In the genomic region with DNA sequence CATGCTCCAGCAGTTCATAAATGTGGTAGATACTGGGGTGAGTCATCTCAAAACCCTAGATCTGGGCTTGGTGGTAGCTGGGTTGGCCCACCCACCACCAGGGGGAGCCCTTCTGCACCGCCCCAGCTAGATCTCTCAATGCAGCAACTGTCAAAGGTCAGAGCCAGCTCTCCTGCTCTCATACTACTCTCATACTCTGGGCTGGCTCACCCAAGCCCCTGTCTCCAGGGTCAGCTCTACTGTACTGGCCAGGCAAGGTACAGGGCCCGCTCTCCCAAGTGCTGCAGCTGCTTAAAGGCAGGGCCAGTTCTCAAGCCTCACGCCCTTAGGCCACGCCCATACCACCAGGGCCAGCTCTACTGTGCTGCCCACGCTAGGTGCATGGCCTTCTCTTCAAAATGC, we compare ENCODE assay signal across 7 mouse cellular contexts. TPM values are rescaled to one million over a fixed set of nuclear protein-coding genes. Genes with fewer than 3 reads are reported as not detected.
DNase-seq lines count a peak whose midpoint lies in the region; ATAC-seq and TF ChIP-seq lines count a peak whose summit lies in the region.

No protein-coding gene starts in this region.

- H3K27ac ChIP-seq in CH12.LX (ENCODE audit: insufficient read depth, low read depth), result no peak overlapping the region
- no peak overlapping the region for H3K27ac ChIP-seq in kidney, embryonic 15.5 days
- H3K27ac ChIP-seq in spleen, adult 2 months (ENCODE audit: insufficient read depth, low read length), result no peak overlapping the region

- H3K79me2 ChIP-seq in CH12.LX (replicated peaks; ENCODE audit: control insufficient read depth, extremely low read depth, insufficient read depth, poor library complexity, severe bottlenecking), result no peaks in the 10 kb centered on the region

- H3K4me3 ChIP-seq in CH12.LX (replicated peaks in 1 of 3; ENCODE audit: low read depth in 2 of 3, low read length in 2 of 3, poor library complexity in 1 of 3), result peak overlapping the region in 1 of 3 experiments; percentile 33
- no peak overlapping the region for H3K4me3 ChIP-seq in kidney, embryonic 15.5 days (replicated peaks)
- H3K4me3 ChIP-seq in spleen, adult 2 months (ENCODE audit: extremely low read depth, insufficient read depth, insufficient read length), result peak overlapping the region; percentile 34; the same call in 1 of the 2 replicates

- TF ChIP-seq EP300 in CH12.LX (IDR thresholded peaks at IDR 0.05; ENCODE audit: low read length), result no peak

- DNase-seq in CH12.LX (ENCODE audit: extremely low read depth) (peak; percentile 76), R1 (ENCODE audit: low read depth, low spot score) (peak; percentile 75)
- peak; percentile 66 for DNase-seq in cerebellum, postnatal 14 days
- peak; percentile 75 to 83 for DNase-seq in heart, adult 18-20 months
- DNase-seq in lung, postnatal 14 days, result peak; percentile 85
- peak; percentile 38 to 68 for DNase-seq in spleen, adult 2 months (ENCODE audit: low read depth in 1 of 2, low spot score in 2 of 2)

- in situ Hi-C loops in CH12.LX (cut with MboI; ENCODE audit: low pct_ligation_motif_present, low pct_unique_long_range_greater_than_20kb, low sequenced_read_pairs), result no loop called here

- TF ChIP-seq POLR2A in CH12.LX (IDR thresholded peaks at IDR 0.05; ENCODE audit: low read depth, low read length), result no peak
- TF ChIP-seq POLR2A in spleen, adult 2 months (IDR thresholded peaks at IDR 0.05; ENCODE audit: low read depth, low read length), result no peak

- H3K4me1 ChIP-seq in CH12.LX (ENCODE audit: control insufficient read depth in 1 of 2, insufficient read depth in 2 of 2), result peaks cover 4 to 13% of the 10 kb centered on the region in 2 experiments
- 0 out of 2 replicates have a peak, but pooled peaks cover 3% of the 10 kb centered on the region for H3K4me1 ChIP-seq in kidney, embryonic 15.5 days
- H3K4me1 ChIP-seq in spleen, adult 2 months (ENCODE audit: control insufficient read depth, insufficient read depth, insufficient read length), result no peaks in the 10 kb centered on the region

- H3K9ac ChIP-seq in CH12.LX (ENCODE audit: insufficient read depth, low read depth), result no peak overlapping the region
- H3K9ac ChIP-seq in kidney, embryonic 15.5 days, result no peak overlapping the region

- dilution Hi-C loops in CH12.LX (cut with MboI; ENCODE audit: extremely low pct_ligation_motif_present, extremely low pct_unique_long_range_greater_than_20kb, low sequenced_read_pairs), result no loop called here

- no peaks in the 10 kb centered on the region for H3K36me3 ChIP-seq in CH12.LX (replicated peaks in 1 of 2; ENCODE audit: control insufficient read depth in 1 of 2, insufficient read depth in 1 of 2, low read length in 1 of 2)
- H3K36me3 ChIP-seq in kidney, embryonic 15.5 days, result peaks cover under 1% of the 10 kb centered on the region; the same call in 1 of the 2 replicates
- H3K36me3 ChIP-seq in spleen, adult 2 months (ENCODE audit: control insufficient read depth, insufficient read depth, low read length), result no peaks in the 10 kb centered on the region

- no peaks in the 10 kb centered on the region for H3K27me3 ChIP-seq in CH12.LX (replicated peaks)
- H3K27me3 ChIP-seq in kidney, embryonic 15.5 days, result no peaks in the 10 kb centered on the region
- H3K27me3 ChIP-seq in spleen, adult 2 months (ENCODE audit: control insufficient read depth, insufficient read depth, low read length), result no peaks in the 10 kb centered on the region

- 0 out of 2 replicates have a peak overlapping the region, but pooled peaks have one; percentile 37 for H3K4me2 ChIP-seq in CH12.LX (ENCODE audit: insufficient read depth, low read depth, poor library complexity, severe bottlenecking)
- H3K4me2 ChIP-seq in kidney, embryonic 15.5 days, result peak overlapping the region; percentile 28

- TF ChIP-seq RAD21 in CH12.LX (IDR thresholded peaks at IDR 0.05; ENCODE audit: low read depth, low read length), result peak; percentile 38

- ATAC-seq in kidney, embryonic 15.5 days (replicated peaks; ENCODE audit: low FRiP score), result peak; percentile 69

- H3K9me3 ChIP-seq in CH12.LX (replicated peaks; ENCODE audit: low read length), result no peaks in the 10 kb centered on the region
- H3K9me3 ChIP-seq in kidney, embryonic 15.5 days (replicated peaks), result no peaks in the 10 kb centered on the region

- WGBS in kidney, embryonic 15.5 days, result 58% methylated on average over 5 of the region's 5 CpGs
- 63% methylated on average over 5 of the region's 5 CpGs for WGBS in spleen, adult 2 months

- TF ChIP-seq CTCF in CH12.LX (conservative IDR thresholded peaks at IDR 0.05 in 1 of 2, IDR thresholded peaks at IDR 0.05 in 1 of 2; ENCODE audit: low read depth in 2 of 2, low read length in 2 of 2), result peak; percentile 83 to 84
- TF ChIP-seq CTCF in spleen, adult 2 months (IDR thresholded peaks at IDR 0.05; ENCODE audit: extremely low read depth, insufficient read depth, insufficient read length, insufficient replicate concordance), result peak; percentile 91

TF ChIP-seq in CH12.LX, 34 proteins besides CTCF, POLR2A, EP300 and RAD21:
- TF ChIP-seq IRF4 (IDR thresholded peaks at IDR 0.05; ENCODE audit: low read depth, low read length), result peak; percentile 88
- no peak for TF ChIP-seq ZC3H11A (IDR thresholded peaks at IDR 0.05; ENCODE audit: low read depth, low read length)
- peak; percentile 85 for TF ChIP-seq JUND (conservative IDR thresholded peaks at IDR 0.05; ENCODE audit: low read depth, low read length)
- no peak for TF ChIP-seq E2F4 (IDR thresholded peaks at IDR 0.05; ENCODE audit: insufficient replicate concordance, low read depth, low read length)
- no peak for TF ChIP-seq GABPA (IDR thresholded peaks at IDR 0.05; ENCODE audit: insufficient replicate concordance, low read depth, low read length)
- TF ChIP-seq MAFK (IDR thresholded peaks at IDR 0.05; ENCODE audit: insufficient replicate concordance, low read length), result no peak
- TF ChIP-seq BHLHE40 (IDR thresholded peaks at IDR 0.05; ENCODE audit: low read depth, low read length), result 0 out of 2 replicates have a peak, but pooled peaks have one; percentile 6
- TF ChIP-seq JUN (IDR thresholded peaks at IDR 0.05; ENCODE audit: insufficient read depth, low read depth, low read length), result peak; percentile 34; the same call in 1 of the 2 replicates
- TF ChIP-seq POLR2AphosphoS2 (IDR thresholded peaks at IDR 0.05; ENCODE audit: low read depth, low read length), result no peak
- no peak for TF ChIP-seq USF2 (conservative IDR thresholded peaks at IDR 0.05; ENCODE audit: low read depth, low read length)
- TF ChIP-seq NRF1 (IDR thresholded peaks at IDR 0.05; ENCODE audit: low read depth, low read length), result no peak
- TF ChIP-seq SMC3 (IDR thresholded peaks at IDR 0.05; ENCODE audit: low read depth, low read length), result peak; percentile 59
- no peak for TF ChIP-seq MAZ (IDR thresholded peaks at IDR 0.05; ENCODE audit: low read depth, low read length)

RNA-seq across cellular contexts. Expression of a gene that starts 13.5 kb away (rescaled TPM):
- total RNA-seq in CH12.LX (2012; rRNA removed), result 12.9 and 14.4 TPM in 2 replicates
- 20.1 and 23.4 TPM in 2 replicates for total RNA-seq in CH12.LX (2014; rRNA removed)
- 10.2 and 11.1 TPM in 2 replicates for polyA plus RNA-seq in CH12.LX (2012; ENCODE audit: insufficient read length, low read depth)
- total RNA-seq in heart, adult 18-20 months (2021), result 10 to 100 TPM; 28.6 to 33.1 TPM
- polyA plus RNA-seq in kidney, embryonic 15.5 days (2015; fragmentation: Nextera tagmentation; extraction: Ambion mirVana), result 22.6 and 26.4 TPM in 2 replicates
- 34.2 and 74.5 TPM in 2 replicates for polyA plus RNA-seq in spleen, adult 2 months (2012; rRNA removed)

RNA-seq across cellular contexts. Expression of a gene that starts 13.5 kb away (rescaled TPM):
- 1.3 TPM in 2 replicates for total RNA-seq in CH12.LX (2012; rRNA removed)
- 1.7 and 1.8 TPM in 2 replicates for total RNA-seq in CH12.LX (2014; rRNA removed)
- 3.6 and 3.9 TPM in 2 replicates for polyA plus RNA-seq in CH12.LX (2012; ENCODE audit: insufficient read length, low read depth)
- under 1 TPM; 0.42 to 0.51 TPM for total RNA-seq in heart, adult 18-20 months (2021)
- polyA plus RNA-seq in kidney, embryonic 15.5 days (2015; fragmentation: Nextera tagmentation; extraction: Ambion mirVana), result 2.4 and 2.6 TPM in 2 replicates
- 0.08 TPM in 1 of 2 replicates, not detected in the other for polyA plus RNA-seq in spleen, adult 2 months (2012; rRNA removed)

RNA-seq across cellular contexts. Expression of a gene that starts 18.8 kb away (rescaled TPM):
- total RNA-seq in CH12.LX (2012; rRNA removed), result 0.25 and 0.34 TPM in 2 replicates
- 0.05 and 0.23 TPM in 2 replicates for total RNA-seq in CH12.LX (2014; rRNA removed)
- 0.09 and 0.11 TPM in 2 replicates for polyA plus RNA-seq in CH12.LX (2012; ENCODE audit: insufficient read length, low read depth)
- total RNA-seq in heart, adult 18-20 months (2021), result 10 to 100 TPM; 26.0 to 34.4 TPM
- polyA plus RNA-seq in kidney, embryonic 15.5 days (2015; fragmentation: Nextera tagmentation; extraction: Ambion mirVana), result 28.8 and 32.2 TPM in 2 replicates
- 1.4 and 1.9 TPM in 2 replicates for polyA plus RNA-seq in spleen, adult 2 months (2012; rRNA removed)

RNA-seq across cellular contexts. Expression of a gene that starts 58.5 kb away (rescaled TPM):
- total RNA-seq in CH12.LX (2012; rRNA removed), result 124 and 176 TPM in 2 replicates
- 281 and 368 TPM in 2 replicates for total RNA-seq in CH12.LX (2014; rRNA removed)
- 410 and 530 TPM in 2 replicates for polyA plus RNA-seq in CH12.LX (2012; ENCODE audit: insufficient read length, low read depth)
- total RNA-seq in heart, adult 18-20 months (2021), result 10 to 100 TPM; 58.9 to 66.2 TPM
- polyA plus RNA-seq in kidney, embryonic 15.5 days (2015; fragmentation: Nextera tagmentation; extraction: Ambion mirVana), result 356 and 389 TPM in 2 replicates
- 1.5 and 1.6 TPM in 2 replicates for polyA plus RNA-seq in spleen, adult 2 months (2012; rRNA removed)

Comparison
In these comparisons a context has a peak if more than half of its experiments do, and no peak if none do; other contexts are left out.
1. RNA of a gene that starts 18.8 kb away (polyA plus RNA-seq): 28.8 to 32.2 TPM in kidney, embryonic 15.5 days; 1.4 to 1.9 TPM in spleen, adult 2 months and 0.09 to 0.11 TPM in CH12.LX; every median in the first group is over 10 times any median in the second.
2. Peak in every context shown above with its lines, with median percentiles within 50 percentile points of each other: DNase-seq.